In genomic region chr7:30474999-30475398, GRCm38 (mm10) we compare ENCODE assay signal across 17 mouse cellular contexts. TPM values are rescaled to one million over a fixed set of nuclear protein-coding genes. Genes with fewer than 3 reads are reported as not detected.
"Had no signal": no experiment of that assay in that cellular context is flagged by ENCODE, and none has a peak within 500 bp of the region (broad histone marks: within the 10 kb centered on the region; RNA-seq: fewer than 3 reads in every experiment).

No protein-coding gene starts in this region.

- H3K36me3 ChIP-seq: limb, embryonic 12.5 days; midbrain, embryonic 10.5 days; neural tube, embryonic 15.5 days had no signal

- H3K4me3 ChIP-seq: limb, embryonic 12.5 days; midbrain, embryonic 10.5 days; neural tube, embryonic 15.5 days had no signal

- ATAC-seq: hindbrain, embryonic 16.5 days; midbrain, embryonic 16.5 days had no signal

- H3K9me3 ChIP-seq: neural tube, embryonic 15.5 days had no signal

- H3K9ac ChIP-seq: limb, embryonic 12.5 days; neural tube, embryonic 15.5 days had no signal

- H3K4me2 ChIP-seq: limb, embryonic 12.5 days; neural tube, embryonic 15.5 days had no signal

- DNase-seq: kidney, adult 9 months; kidney, postnatal 36 days; lung, adult 18-20 months; lung, postnatal 36 days; right cerebral cortex, adult 18-20 months; spleen, adult 18-20 months; thymus, adult 2 months; thymus, postnatal 25 days had no signal

- H3K27ac ChIP-seq: kidney, postnatal 0 days; limb, embryonic 12.5 days; midbrain, embryonic 10.5 days; neural tube, embryonic 15.5 days had no signal

RNA-seq across cellular contexts. Expression of gene Nphs1, which starts 16.9 kb away (rescaled TPM):
- polyA plus RNA-seq: limb, embryonic 12.5 days; lung, embryonic 16.5 days; stomach, embryonic 14.5 days; urinary bladder, adult 2 months had no signal

RNA-seq across cellular contexts. Expression of gene Kirrel2, which starts 17.5 kb away (rescaled TPM):
- polyA plus RNA-seq: lung, embryonic 16.5 days; urinary bladder, adult 2 months had no signal

RNA-seq across cellular contexts. Expression of gene Prodh2, which starts 18.4 kb away (rescaled TPM):
- polyA plus RNA-seq: hindbrain, embryonic 16.5 days; limb, embryonic 12.5 days; midbrain, embryonic 10.5 days; midbrain, embryonic 16.5 days; neural tube, embryonic 15.5 days; stomach, embryonic 14.5 days; urinary bladder, adult 2 months had no signal
